Mouse (Mus musculus): ENCODE results near the gene Gria3.

Gria3 gene

DNA sequence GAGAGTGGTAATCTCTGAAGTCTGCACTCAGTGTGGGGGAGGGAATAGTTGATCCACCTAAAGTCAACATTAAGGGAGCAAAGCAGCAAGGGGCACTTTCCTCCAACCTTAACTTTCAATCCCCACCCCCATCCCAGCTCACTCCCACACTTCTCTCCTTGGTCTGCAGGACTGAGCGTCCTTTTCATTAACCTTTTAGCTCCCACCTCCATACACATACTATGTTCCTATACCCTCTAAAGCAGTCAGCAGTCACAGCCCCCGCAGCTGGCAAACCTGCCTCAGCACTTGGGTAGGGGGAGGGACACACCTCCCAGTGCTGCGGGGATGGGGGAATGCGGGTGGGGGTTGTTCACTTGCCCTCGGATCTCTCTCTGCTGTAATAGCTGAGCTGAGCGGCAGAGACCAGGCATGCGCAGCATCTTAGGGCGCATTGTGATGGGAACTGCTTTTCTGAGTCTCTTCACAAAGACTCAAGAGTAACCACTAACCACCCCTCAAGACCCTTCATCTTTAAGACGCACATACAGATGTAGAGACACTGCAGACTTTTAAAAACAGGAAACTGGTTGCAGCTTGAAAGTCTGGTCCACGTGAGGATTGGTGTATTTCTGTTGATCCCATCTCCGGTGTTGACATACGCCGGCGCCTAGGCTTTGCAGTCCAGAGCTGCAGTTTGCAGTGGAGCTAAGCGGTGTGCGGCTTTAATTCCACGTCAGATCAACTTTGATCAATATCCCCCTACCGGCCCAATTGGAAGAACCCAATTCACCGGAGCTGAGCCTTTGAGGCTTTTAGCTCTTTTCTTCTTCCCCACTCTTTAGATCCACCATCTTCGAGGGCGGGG is at the start of gene Gria3:
Gene Gria3 (plus strand): TSS at position 797 of the 847 bp plus-strand sequence.
- DNase-seq, result no peak

DNA sequence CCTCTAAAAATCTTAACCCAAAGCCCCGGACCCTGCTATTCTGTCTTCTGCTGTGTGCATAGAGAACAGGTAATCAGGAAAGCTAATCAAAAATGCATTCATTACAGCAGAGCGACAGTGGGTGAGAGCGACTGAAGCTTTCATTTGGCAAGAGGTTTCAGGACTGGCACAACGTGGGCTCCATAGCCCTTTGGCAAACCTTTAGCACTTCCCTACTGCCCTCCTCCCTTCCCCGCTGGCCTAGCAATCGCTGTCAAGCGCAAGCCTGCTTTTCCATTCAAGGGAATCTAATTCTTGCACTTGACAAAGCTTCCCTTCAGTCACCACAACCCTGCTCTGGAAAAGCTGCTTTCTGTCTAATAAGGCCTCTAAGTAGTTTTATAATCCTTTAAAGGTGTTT is 13.6 kb upstream of the Gria3 start:
- no peak for DNase-seq

DNA sequence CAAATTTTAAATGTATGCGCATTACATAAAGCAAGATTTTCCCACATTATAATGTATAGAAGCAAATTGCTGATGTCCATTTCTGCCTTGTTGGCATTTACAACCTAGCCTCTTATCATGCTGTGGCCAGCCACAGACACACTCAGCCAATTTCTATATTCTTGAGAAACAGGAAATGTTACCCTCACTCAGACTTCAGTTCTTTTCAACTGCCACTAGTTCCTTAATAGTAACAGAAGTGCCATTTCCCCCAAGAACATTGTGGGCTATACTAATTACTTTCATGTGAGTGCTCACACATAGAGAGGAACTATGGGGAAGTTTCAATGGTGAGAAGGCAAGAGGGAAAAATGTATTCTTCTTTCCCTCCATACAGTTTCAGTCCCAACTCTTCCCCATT is 11.6 kb upstream of the Gria3 start:
- DNase-seq, result no peak

DNA sequence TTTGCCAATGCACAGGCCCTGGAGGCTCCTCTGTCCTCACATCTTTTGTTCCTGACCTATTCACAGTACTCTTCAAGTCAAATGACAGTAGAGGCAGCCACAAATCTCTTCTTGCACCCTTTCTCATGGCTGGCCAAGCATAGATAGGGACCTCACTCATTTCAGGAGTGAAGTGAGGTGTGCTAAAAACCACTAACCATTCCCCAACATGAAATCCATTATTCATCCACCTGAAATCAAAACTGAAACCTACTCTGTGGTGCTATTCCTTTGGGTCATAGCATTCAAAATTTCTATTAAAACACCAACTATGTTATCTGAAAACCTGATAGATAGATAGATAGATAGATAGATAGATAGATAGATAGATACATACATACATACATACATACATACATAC is 2.2 kb upstream of the Gria3 start:
- DNase-seq, result no peak

DNA sequence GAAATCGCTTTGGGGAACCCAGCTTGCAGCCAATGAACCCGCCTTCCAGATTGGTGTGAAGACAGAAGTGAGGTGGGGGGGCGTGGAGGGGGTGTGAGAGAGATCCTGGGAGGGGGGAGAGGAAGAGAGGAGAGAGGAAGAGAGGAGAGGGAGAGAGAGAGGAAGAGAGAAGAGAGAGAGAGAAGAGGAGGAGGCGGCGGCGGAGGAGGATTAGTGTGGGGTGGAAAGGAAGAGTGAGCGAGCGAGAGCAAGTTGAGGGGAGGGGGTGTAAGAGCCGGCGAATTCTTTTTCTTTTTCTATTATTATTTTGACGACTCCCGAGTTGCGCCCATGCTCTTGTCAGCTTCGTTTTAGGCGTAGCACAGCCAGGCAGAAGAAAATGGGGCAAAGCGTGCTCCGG is 532 bp downstream of the Gria3 start:
- DNase-seq, result no peak

DNA sequence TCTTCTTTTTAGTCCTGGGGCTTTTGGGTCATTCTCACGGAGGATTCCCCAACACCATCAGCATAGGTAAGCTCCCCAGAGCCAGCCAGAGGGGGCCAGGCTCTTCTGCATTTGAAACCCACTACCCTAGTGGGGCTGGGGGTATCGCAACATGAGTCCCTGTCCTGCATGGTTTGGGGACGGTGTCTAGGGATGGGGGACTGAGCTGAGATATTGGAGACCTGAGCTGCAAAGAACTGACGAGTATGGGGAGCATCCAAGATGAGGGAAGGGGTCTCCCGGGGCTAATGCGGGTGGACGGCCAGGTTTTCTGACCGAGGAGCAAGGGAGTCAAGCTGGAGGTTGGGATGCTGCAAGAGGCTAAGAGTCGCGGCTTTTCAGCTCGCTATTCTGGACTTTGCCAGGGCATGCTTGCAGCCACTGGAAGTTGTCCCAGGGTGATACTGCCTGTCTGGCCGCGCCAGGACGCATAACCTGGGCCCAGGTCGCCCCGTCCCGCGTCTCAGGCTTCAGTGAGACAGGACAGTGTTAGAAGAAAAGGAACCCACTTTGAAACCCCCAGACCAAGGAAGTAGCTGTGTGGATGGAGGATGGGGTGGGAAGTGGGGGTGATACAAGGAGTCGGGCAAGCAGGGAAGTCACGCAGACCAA is 1.1 kb downstream of the Gria3 start:
- DNase-seq, result no peak

DNA sequence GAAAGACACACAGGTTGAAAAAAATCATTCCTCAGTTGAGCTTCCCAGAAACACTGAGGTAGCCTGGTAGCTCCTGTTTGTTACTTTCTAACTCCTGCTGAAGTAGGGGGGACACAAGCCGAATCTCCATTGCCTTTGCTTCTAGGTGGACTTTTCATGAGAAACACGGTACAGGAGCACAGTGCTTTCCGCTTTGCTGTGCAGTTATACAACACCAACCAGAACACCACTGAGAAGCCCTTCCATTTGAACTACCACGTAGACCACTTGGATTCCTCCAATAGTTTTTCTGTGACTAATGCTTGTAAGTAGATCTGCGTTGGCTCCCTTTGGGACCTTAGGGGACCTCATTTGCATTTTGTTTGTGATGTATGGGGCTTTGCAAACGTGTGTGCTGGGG is 2.0 kb downstream of the Gria3 start:
- DNase-seq, result no peak

DNA sequence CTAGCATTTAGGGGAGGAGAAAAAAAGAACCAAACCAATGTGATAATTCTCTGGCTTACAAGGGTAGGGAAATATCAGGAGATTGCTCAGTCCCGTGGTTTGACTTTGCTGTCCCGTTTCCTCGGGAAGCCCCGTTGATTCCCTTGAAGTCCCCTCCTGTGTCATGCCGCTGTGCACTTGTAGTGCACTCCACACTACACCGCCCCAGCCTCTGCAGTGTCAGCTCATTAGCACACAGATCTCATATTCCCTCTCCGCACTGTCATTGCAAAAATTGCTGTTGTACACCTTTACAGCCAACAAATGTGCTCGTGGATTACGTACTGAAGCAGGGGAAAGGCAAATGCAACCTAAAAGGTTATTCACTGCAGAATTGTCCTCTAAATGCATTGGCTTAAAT is 5.6 kb downstream of the Gria3 start:
- no peak for DNase-seq

DNA sequence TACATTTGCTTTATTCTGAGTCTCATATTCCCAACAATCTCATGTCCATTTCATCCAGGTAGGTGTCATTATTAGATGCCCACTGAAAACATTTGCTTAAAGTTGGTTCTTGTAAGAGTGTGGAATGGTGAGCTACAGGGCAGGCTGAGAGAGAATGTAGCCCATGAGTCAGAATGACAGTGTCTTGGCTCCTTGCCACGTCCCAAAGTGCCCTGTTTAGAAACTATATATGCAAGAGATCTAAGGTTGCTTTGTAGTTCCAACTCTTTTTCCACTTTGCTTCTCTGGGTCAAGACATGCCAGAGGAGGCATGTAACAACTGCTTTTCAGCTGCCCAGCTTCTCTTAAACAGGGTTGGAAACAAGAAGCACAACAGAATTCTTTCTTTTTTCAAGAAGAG is 9.1 kb downstream of the Gria3 start:
- no peak for DNase-seq

DNA sequence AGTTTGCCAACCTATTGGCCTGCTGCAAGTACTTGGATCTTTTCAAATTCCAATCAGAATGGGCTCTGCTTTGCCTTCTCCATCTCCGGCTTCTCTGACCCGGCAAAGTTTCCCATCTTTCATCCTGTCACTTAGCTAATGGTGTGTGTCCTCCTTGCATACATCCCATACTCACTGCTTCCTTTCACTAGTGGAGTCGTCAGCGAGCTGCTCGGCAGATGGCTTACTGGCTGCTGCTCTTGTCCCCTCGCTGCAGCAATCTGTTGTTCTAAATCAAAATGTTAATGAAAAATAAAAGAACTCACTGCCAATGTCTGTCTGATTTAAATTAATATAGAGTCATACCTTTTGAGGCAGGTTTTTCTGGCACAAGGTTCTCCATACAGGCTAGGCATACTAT is 25.0 kb downstream of the Gria3 start:
- DNase-seq, result no peak

DNA sequence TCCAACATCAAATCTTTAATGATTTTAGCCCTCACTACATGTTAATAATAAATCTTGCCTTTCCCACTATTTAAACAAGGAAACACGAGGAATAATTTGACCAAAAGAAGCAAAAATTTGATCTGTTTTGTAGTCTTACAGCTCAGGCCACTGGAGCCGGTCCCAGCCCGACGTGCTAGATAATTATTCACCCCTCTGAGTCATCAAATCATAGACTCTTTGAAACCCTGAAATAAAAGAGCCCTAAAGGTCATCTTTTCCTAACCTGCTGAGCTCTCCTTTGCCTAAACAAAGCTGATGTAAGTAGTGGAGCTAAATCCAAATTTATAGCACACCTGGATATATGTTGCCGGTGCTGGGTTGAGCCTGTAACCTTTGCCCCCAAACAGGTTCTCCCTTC is 27.4 kb downstream of the Gria3 start:
- DNase-seq, result no peak

DNA sequence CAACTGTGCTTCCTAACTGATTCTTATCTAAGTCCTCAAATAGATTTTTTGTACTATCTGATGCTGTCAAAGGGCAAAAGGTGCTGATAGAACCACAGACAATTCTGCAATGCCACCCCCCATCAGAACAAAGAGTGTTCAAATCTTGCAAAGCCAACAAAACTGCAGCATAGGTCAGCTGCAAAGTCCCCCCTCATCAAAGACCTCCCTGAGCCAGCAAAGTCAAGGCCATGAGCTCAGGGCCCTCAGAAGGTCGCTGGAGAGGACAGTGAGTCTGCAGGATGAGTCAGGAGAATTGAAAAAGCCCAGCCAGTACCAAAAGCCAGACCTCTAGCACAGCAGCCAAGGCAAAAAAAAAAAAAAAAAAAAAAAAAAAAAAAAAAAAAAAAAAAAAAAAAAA is 34.9 kb downstream of the Gria3 start:
- DNase-seq, result no peak

DNA sequence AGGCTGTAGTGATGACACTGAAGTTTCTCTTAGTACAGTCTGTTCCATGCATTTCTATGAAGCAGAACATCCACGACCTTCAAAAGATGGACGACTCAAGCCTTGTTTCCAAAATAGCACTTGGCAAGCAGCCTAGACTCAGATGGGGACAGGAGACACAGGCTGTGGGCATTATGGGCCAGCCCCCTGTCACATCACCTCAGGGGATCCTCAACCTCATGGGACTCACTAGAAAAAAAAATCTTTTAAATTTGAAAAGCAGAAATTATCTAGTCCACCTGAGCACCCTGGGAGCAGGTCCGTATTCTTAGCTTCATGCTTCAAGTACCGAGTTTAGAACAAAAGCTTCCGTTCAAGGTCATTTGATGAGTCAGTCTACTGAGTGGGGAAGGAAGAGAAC is 38.2 kb downstream of the Gria3 start:
- no peak for DNase-seq

DNA sequence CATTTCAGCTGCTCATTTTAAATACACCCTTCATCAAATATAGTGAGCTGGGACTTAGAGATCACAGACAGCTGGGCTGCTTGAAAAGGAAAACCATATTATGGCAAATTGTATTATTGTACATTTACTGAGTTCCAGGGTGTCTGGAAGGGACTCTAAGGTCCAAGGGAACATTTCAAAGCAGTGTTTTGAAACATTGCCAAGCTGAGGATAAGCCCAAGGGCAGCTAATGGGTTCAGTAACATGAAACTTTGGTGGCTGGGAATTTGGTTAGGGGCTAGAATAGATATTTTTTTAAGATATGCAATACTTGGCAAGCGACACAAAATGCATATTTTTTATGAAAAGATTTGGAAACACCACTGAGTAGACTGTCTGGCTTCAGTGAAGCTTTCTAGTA is 48.2 kb downstream of the Gria3 start:
- no peak for DNase-seq

DNA sequence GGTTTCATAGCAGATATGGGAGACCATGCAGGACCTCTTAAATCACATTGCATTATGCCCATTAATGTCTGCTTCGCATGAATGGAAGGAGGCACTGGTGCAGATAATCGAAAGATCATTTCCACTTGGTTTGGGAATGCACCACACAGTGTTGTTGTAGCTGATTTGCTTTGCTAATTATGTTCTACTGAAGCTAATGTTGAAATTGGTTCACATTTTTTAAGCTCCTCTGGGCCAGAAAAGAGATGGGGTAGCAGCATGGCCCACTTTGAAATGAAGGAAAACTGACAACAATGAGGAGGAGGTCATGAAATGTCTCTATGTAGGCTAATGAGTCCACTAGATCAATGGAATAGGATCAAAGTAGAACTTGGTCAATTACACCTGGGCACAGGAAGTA is 76.8 kb downstream of the Gria3 start:
- no peak for DNase-seq

DNA sequence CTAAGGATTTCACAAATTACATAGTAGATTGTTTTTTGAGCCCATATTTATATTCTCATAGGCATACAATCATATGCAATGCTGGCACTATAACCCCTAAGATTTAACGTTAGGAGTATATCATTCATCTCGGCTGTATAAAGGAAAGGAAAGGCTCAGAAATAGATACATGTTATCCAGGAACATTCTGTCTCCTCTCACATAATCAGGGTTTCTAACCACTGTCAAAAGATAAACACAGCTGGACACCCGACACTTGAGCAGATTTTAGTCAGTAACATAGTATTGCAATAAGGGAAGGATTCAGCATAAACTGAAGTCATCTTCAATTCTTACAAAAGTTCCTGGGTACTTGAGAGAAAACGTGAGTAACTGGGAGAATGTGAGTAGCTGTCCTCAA is 95.9 kb downstream of the Gria3 start:
- DNase-seq, result no peak

DNA sequence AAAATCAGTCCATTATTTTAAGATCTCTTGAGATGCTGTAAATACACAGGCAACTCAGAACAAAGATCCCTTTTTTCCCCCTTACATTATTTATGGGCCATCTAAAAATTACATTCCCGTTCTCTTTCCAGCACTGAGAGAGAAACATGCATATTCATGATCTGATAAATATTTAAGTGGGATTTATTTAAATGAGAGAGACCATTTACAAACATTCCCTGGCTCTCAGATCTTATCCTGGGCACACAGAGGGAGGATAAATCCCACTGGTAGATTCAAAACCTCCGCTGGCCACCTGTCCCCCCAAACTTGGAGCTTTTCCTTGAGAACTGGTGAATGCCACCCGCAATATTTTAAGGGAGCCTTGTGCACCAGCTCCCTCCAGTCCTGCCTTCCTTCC is 104.7 kb downstream of the Gria3 start:
- DNase-seq, result no peak

DNA sequence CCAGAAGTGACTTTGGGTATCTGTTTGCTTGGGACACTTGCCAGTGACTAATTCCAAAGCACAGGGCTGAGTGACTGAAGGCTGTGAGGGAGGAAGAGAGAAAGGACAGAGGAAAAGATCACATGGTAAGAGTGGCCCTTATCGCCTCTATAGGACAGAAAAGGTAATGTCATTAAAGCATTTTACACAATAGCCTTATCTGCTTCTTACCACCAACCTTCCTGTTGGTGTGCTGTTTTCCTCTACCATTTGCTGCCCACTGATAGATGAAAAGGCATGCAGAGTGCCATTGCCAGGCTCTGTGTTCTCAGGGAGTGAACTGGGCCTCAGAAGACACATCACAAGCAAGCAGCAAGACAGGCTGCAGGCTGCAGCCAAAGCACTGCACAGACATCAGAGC is 107.3 kb downstream of the Gria3 start:
- no peak for DNase-seq

DNA sequence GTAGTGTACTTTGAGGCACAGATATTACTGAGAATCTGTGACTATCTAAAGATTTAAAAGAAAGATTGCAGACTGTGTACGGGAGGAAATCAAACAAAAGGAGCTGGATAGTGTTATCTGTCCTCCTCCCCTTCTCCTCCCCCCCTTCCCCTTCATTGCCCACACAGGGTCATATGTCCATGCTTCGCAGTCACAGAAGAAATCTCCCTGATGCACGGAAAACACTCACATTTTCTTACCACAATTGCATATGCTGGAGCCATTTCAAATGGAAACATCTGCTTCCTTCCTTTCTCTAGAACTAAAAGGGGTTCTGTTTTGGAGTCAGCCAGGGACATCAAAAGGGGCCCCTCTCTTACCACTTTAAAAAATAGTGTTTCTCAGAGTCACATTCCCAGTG is 114.3 kb downstream of the Gria3 start:
- DNase-seq, result no peak

DNA sequence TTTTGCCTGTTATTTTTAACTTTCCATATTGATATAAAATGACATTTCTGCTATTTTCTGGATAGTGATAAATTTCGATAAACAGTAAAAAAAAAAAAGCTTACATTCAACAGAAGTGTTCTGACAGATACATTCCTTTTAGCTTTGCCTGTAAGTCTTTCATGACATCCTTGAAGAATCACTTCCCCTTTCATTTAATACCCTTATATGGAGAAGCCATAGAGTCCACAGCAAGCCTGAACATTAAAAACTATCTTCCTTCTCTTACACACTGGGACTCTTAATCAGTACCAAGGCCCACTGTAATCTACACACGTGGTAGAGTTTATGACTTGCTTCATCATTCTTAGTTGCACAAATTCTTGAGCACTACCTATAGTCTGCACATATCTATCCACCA is 131.9 kb downstream of the Gria3 start:
- DNase-seq, result no peak

DNA sequence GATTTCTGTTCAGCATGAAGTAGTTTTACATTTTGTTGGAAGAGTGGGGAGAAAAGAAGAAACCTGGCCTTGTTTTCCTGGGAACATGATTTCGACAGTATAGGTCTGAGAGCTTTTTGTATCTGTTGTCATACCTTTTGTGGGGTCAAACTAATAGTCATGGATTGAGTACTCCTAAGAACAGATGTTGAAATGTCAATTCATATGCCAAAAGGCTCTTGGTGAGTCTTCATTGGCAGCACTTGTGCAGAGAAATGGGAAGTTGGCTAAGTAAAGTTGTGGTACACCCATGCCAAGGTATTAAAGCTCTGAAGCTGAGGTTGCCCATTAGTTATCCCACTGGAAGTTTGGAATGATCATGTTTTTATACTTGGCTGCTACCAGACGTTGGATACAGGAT is 135.2 kb downstream of the Gria3 start:
- no peak for DNase-seq

DNA sequence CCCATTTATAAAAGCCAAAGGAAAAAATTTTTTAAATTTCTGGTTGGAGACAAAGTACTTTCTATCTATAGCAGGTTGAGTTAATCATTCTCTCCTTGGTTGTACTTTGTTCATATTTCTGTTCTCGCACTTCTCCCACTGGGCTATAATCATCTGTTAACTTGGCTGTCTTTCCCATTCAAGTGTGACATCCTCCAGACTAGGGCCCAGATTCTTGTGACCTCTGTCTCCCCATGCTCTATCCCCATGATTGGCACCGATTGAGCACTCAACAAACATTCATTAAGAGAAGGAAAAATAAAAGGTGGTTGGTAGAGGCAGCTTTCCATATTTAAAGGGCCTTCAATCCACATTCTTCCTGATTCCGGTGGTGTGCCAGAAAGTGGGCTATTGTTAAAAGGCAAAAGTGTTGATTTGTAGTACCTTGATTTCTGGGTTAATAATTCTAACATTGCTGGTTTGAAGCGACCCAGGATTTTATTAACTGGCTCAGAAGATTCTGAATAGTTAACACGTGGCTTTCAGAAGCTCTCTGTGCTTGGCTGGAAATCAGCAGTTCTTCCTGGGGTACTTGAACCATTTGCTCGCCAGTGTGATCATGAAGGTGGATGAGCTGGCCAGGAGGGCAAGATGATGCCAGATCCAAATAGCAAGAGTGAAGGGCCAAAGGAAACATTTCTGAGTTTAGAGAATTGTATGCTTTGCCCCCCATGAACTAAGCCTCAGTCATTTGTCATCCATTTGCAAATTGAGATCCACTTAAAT is 161.8 kb downstream of the Gria3 start:
- no peak for DNase-seq

DNA sequence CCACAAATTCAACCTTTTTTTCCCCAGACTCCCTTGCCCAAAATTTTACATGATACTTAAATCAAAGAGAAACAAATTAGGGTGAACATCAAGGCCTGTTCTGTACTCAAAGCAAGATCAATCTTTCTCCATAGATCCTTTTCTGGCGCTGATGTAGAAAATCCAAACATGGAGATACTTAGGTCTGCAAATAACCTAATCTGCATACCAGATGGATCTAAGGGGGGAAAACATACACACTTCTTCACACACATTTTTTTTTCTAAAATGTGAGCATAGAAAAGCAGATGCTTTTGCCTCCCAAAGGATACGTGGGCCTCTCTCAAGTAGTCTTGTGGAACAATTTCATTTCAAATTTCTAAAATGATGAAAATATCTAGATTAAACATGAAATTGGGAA is 164.2 kb downstream of the Gria3 start:
- DNase-seq, result no peak

DNA sequence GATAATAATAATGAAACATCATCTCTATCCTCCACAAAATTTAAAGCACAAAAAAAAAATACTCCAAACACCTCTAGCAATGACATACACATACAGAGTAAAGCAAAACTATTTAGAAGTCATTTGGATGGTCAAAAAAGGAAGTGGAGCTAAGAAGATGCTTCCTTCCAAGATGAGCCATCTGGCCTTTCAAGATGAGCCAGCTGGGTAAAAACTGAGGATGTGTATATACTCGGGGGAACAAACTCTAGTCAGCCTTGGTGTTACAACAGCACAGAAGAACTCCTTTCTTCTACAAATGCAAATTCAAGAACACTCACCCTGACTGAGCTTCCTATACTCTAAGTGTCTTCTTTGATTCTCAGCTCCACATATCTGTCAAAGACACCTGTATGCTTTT is 172.4 kb downstream of the Gria3 start:
- no peak for DNase-seq

All from cerebellum, adult 9-10 months (tissue).